Mouse (Mus musculus): ENCODE data around the gene Fam20b. TPM values are rescaled to one million over a fixed set of nuclear protein-coding genes. Genes with fewer than 3 reads are reported as not detected.
"Not testable (repeated sequence)": the region's sequence is repeated elsewhere in the genome, so short reads cannot be mapped to it uniquely, and the experiment has no call there.

The Fam20b gene
- total RNA-seq, 2 experiments from 2014 or later: 49.1 to 57.9 TPM

GRCm38 (mm10) chr1:156673476-156674194 is 45.3 kb downstream of the Fam20b start:
- DNase-seq (ENCODE audit: low spot score in 2 of 2): peak; percentile 27 to 42

GRCm38 (mm10) chr1:156672720-156673475 is 46.0 kb downstream of the Fam20b start:
- DNase-seq (ENCODE audit: low spot score in 2 of 2): no peak

DNA sequence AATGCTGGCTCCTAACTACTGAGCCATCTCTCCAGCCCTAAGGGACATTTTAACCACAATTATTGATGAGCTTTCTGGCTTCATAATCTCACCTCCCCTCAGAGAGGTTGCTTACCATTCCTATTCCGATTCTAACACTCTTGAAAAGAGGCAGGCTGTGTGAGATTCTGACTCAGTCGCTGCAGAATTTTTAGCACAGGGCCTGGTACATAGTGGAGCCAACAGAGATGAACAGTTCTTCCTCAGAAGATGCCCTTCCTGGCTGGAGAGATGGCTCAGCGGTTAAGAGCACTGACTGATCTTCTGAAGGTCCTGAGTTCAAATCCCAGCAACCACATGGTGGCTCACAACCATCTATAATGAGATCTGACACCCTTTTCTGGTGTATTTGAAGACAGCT is 47.0 kb downstream of the Fam20b start:
- DNase-seq (ENCODE audit: low spot score in 2 of 2): no peak

DNA sequence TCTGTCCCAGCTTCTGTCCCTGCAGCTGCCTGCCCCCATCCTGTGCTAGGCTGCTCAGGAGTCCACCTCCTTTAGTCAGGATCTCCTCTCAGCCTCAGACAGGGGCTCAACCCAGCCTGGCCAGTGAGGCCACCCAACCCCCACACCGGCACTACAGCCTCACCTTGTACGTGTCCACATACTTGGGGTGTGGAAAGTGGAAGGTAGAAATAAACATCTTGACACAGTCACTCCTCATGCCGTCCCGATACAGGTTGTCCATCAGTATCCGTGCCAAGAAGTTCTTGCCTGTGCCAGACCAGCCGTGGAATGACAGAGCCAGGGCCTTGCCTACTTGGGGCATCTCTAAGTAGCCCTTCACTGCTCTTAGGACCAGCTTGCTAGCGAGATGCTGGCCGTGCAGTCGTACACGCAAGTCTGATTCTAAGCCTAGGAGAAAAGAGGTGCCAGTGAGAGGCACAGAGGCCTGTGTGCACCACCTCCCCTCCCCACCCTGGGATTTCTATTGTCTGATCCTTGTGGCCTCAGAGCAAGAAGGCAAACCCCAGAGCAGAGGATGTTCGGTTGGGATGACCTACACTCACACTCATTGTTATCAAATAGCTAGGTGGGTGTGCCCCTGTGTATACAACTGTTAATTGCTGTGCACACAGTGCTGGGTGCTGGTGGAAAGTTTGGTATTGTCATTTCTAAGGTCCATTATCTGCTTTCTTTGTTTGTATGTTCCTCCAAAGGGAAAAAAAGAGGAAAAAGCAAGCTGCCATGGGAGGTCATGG is 49.5 kb downstream of the Fam20b start:
- DNase-seq (ENCODE audit: low spot score in 2 of 2): no peak

GRCm38 (mm10) chr1:156668602-156669001 is 50.3 kb downstream of the Fam20b start:
- no peak for DNase-seq (ENCODE audit: low spot score in 2 of 2)

DNA sequence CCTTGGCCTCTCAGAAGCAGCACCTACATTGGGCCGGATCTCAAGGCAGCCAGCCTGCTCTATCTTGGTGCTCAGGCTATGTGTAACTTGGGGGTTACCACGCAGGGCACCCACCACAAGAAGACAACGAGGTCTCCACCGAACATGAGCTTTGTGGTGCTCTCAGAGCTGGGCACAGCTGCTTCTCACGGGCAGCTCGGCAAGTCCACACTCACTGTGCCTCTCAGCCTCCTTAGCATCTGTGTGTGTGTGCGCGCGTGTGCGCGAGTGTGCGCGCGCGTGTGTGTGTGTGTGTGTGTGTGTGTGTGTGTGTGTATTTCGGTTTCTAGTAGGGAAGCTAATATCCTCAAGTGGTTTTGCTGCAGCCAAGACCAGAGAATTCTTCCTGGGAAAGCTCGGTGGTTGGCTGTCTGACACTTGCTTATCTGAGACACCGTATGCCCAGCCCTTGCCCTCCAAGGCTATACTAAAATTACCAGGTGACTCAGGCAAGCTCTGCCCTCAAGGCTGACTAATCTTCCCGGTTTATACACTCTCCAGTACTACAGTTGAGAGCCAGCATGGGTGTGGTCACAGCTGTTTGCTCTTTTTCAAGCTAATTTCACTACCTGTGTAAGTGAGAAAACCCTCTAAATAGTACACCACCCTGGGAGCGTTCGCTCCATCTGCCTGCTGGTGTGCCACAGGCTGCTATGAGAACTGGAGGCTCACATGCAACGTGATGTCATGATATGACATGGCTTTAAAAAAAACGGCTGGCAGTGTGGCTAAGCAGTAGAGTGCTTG is 51.6 kb downstream of the Fam20b start:
- no peak for DNase-seq (ENCODE audit: low spot score in 2 of 2)

DNA sequence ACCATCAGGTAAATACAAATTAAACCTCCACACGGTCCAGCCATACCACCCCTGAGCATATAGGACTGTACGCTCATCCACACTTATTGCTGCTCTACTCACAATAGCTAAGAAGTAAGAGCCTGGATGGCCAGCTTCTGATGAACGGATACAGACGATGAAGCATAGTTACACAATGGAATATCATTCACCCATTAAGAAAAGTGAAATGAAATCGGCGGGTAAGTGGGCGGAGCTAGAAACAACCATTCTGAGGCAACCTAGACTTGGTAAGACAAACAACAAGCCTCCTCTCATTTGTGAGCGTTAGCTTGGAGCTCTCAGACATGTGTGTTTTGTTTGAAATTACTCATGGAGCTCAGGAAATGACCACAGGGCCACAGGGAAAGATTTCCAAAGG is 53.1 kb downstream of the Fam20b start:
- DNase-seq (ENCODE audit: low spot score in 2 of 2): no peak

- not testable (repeated sequence) for DNase-seq (ENCODE audit: low spot score in 2 of 2)
Observed at GRCm38 (mm10) chr1:156660660-156661236, 58.1 kb downstream of the Fam20b start.

- DNase-seq (ENCODE audit: low spot score in 2 of 2): no peak
Observed at GRCm38 (mm10) chr1:156659906-156660659, 58.8 kb downstream of the Fam20b start.

DNA sequence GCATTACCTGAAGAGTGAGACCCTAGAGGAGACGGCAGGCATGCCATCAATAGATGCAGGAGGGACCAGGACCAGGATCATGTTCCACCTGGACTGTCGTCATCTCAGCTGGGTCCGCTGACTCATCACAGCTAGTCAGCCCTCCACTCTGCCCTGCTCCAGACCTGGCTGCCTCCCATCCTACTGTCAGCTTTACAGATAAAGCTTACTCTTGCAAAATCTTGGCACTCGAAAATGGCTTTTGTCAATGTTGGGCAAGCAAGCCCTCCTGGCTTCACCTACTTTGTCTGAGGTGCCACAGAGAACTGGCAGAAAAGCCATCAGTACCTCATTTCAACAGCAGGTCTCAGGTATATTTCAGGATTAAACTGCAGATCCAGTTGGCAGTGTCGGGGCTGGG is 60.2 kb downstream of the Fam20b start:
- DNase-seq (ENCODE audit: low spot score in 2 of 2): no peak

DNA sequence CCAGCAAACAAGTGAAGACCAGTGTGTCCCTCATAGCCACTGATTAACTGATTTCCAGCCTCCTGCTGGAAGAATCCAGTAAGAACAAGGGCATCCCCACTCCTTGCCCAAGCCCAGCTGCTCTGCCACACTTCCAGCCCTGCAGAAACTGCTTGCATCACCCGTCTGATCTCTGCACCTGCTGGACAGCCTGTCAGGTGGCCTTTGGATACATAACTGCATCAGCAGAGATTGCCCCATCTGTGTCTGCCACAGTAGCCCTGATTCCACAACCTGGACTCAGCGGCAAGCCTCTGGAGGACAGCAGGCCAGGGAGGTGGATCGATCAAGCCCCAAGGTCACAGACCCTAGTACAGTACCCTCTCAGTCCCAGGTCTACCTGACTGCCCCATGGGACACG is 61.4 kb downstream of the Fam20b start:
- DNase-seq (ENCODE audit: low spot score in 2 of 2): no peak

DNA sequence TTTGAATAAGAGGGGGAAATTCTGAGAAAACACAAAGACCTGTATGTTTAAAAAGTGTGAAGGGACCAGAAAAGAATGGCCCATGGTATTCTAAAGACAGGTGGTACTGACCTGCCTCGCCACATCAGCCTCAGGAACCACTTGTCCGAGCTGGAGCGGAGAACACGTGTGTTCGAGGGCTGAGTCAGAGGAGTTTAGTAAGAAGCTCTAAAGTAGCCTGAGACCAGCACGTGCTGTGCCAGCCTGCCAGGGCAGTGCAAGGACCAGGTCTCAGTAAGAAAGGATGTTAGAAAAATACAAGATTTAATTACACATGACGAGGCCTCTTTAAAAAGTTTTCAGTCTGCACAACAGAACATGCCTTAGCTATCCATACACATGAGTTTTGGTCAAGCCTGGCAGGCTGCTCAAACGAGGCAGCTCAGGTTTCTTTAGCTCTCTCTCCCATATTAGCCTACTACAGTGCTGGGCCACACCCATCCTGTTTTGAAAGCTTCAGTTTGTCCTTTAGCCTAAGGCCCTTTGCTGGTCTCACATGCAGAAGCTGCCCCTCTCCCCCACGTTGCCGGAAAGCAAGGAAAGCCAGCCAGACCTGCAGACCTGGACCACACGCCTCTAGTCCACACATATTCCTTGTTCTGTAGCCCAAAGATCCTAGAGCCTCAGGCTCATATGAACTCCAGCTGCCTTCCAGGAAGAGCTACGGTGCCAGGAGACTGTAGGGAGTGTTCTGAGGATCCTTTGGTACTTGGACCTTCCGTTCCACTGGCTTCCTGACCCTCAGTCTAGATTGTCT is 64.0 kb downstream of the Fam20b start:
- no peak for DNase-seq (ENCODE audit: low spot score in 2 of 2)

DNA sequence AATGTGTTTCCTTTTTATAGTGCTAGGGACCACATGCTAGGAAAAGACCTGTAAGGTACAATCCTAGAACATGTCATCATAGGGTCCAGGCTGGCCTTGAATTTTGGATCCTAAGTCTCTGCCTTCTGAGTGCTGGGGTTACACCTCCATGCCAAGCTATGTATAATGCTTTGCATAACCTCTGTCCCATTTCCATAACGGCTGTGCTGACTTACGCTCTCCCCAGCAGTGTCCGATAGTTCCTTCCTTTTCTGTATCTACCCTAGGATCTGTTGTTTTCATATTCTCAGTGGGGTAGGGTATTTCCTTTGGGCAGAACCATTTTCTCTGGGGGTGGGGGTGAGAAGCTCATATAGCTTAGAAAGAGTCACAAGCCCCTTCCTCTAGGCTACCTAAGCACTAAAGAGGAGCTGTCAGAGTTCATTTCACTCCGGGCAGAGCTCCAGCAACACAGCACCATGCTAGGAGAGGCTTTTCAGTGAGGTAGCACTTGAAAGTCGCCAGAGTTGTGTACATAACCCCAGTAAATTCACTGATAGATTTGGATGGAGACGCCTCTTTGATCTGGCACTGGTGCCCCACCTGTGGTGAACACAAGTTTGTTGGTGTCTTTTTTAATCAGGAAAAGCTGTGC is 66.6 kb downstream of the Fam20b start:
- DNase-seq (ENCODE audit: low spot score in 2 of 2): no peak

- no peak for DNase-seq (ENCODE audit: low spot score in 2 of 2)
Observed at GRCm38 (mm10) chr1:156650631-156651030, 68.3 kb downstream of the Fam20b start.

DNA sequence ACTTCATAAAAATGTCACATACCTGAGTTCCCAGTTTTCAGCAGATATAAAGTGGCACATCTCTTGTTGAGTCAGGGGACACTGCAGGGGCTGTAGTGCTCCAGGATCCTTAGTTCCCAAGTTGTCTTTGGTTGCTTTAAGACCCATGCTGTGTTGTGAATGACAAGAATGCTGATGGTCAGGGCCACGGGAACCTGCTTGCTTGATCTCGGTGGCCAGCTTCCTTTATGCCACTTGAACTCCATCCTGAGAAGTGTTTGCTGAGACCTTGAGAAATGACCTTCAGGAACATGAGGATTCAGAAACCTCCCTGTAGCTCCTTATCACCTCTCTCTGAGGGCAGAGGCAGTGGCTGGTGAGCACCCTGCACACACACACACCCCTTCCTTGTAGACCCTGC is 70.2 kb downstream of the Fam20b start:
- no peak for DNase-seq (ENCODE audit: low spot score in 2 of 2)

DNA sequence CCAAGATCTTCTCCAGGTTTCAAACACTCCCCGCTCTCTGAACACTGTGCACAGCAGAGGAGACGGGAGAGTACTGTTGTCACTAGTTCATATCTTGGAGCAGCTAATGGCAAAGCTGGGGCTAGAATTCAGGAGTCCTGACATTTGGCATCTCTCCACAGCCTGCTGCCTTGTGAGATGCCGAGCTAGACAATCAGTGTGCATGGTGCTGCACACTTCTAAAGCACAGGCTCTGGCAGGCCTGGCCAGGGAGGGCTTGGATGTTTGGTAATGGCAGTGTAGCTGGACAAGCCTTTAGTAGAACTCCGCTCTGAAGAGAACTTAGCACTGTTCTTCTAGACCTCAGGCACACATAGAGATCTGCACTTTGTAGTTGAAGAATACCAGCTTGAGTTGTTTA is 72.9 kb downstream of the Fam20b start:
- no peak for DNase-seq (ENCODE audit: low spot score in 2 of 2)

GRCm38 (mm10) chr1:156644780-156645523 is 73.9 kb downstream of the Fam20b start:
- no peak for DNase-seq (ENCODE audit: low spot score in 2 of 2)

DNA sequence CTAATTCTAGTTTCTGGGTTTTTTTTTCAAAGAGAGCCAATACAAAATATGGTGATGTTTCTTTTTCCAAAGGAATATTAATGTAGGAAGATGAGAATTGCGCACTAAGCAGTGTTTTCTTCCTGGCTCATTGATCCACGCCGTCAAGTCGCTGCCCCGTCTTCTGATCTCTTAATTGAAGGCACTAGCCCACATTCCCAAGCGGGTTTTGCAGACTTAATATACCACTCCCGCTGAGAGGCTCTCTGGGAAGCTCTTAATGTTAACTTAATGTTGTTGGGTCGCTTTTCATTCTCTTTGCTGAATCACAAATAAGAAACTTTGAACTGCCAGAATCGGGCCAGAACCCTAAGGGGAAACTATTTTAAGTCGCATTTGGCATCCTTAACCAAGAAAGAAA is 74.8 kb downstream of the Fam20b start:
- no peak for DNase-seq (ENCODE audit: low spot score in 2 of 2)

Measured in adrenal gland, adult 18-20 months (tissue).